Mouse (Mus musculus) heart, embryonic 11.5 days (tissue): ENCODE results near the gene Amh. TPM values are rescaled to one million over a fixed set of nuclear protein-coding genes. Genes with fewer than 3 reads are reported as not detected.

Source experiments
- ATAC-seq: fragments of 200-750 bp; cut with Nextera tagmentation; replicated peaks from 2 replicates; pipeline ENCODE4 v1.8.0; 2017; ENCODE audit warnings: moderate library complexity; ENCODE audit not compliant: insufficient number of reproducible peaks, low FRiP score, low TSS enrichment
- H3K27ac ChIP-seq: fragments of 300-500 bp; sonication (generic); 2 replicates; pipeline ENCODE4 v1.5.1; 2014; ENCODE audit warnings: mild to moderate bottlenecking, low read depth, low read length
- H3K27me3 ChIP-seq: fragments of 300-500 bp; sonication (generic); 2 replicates; pipeline ENCODE4 v1.6.1; 2014; ENCODE audit warnings: mild to moderate bottlenecking, low read length, mixed read lengths; ENCODE audit not compliant: control insufficient read depth, insufficient read depth
- H3K36me3 ChIP-seq: fragments of 300-500 bp; sonication (generic); 2 replicates; pipeline ENCODE4 v1.6.1; 2014; ENCODE audit warnings: mild to moderate bottlenecking, low read length, moderate library complexity, mixed read lengths; ENCODE audit not compliant: control insufficient read depth, insufficient read depth
- H3K4me1 ChIP-seq: fragments of 300-500 bp; sonication (generic); 2 replicates; pipeline ENCODE4 v1.6.1; 2014; ENCODE audit warnings: low read length; ENCODE audit not compliant: control insufficient read depth, insufficient read depth
- H3K4me2 ChIP-seq: fragments of 300-500 bp; sonication (generic); 2 replicates; pipeline ENCODE4 v1.6.1; 2014; ENCODE audit warnings: mild to moderate bottlenecking, moderate library complexity
- H3K4me3 ChIP-seq: fragments of 300-500 bp; sonication (generic); 2 replicates; pipeline ENCODE4 v1.5.1; 2014; ENCODE audit warnings: low read depth, low read length
- H3K9ac ChIP-seq: fragments of 300-500 bp; sonication (generic); 2 replicates; pipeline ENCODE4 v1.6.1; 2014; ENCODE audit warnings: mild to moderate bottlenecking, low read depth, low read length, moderate library complexity
- H3K9me3 ChIP-seq: fragments of 300-500 bp; sonication (generic); replicated peaks from 2 replicates; pipeline ENCODE4 v1.6.1; 2016; ENCODE audit warnings: low read length; ENCODE audit not compliant: control insufficient read depth
- WGBS: fragments of 180-500 bp; shearing (Covaris S2); extraction: QIAGEN DNeasy Blood & Tissue Kit; methylation state at CpG from one replicate; pipeline ENCODE4 v1.1.7; 2014; ENCODE audit not compliant: insufficient replicate concordance; 5-methylcytosine and 5-hydroxymethylcytosine counted together
- polyA plus RNA-seq: library from polyadenylated mRNA; unstranded; fragments of >200 nt; fragmentation: Nextera tagmentation; extraction: Ambion mirVana; gene quantifications from 2 replicates; pipeline ENCODE4 v1.2.1, GENCODE M21; 2014

The Amh gene
- polyA plus RNA-seq, 1 experiment from 2014 or later = 0.11 TPM

- H3K9ac ChIP-seq = no peak overlapping the region
- no peaks in the 10 kb centered on the region for H3K9me3 ChIP-seq
- no peak overlapping the region for H3K27ac ChIP-seq
- H3K4me1 ChIP-seq = peaks cover 49% of the 10 kb centered on the region
- H3K36me3 ChIP-seq = peaks cover 7% of the 10 kb centered on the region
- no peak overlapping the region for H3K4me3 ChIP-seq
- ATAC-seq = no peak
- 63% methylated on average over 7 of the region's 7 CpGs for WGBS
- peaks cover 42% of the 10 kb centered on the region for H3K27me3 ChIP-seq
- H3K4me2 ChIP-seq = no peak overlapping the region
These were observed 27.8 kb downstream of the Amh start for GRCm38 (mm10) chr10:80832818-80833217.

GRCm38 (mm10) chr10:80835617-80836016 lies 30.6 kb downstream of the Amh start:
- no peak overlapping the region for H3K4me2 ChIP-seq

GRCm38 (mm10) chr10:80836949-80837379 lies 31.9 kb downstream of the Amh start:
- no peak overlapping the region; the same call in 1 of the 2 replicates for H3K4me2 ChIP-seq
- H3K9me3 ChIP-seq = no peaks in the 10 kb centered on the region
- 36% methylated on average over 7 of the region's 7 CpGs for WGBS
- ATAC-seq = no peak
- H3K27me3 ChIP-seq = peaks cover 57% of the 10 kb centered on the region
- H3K4me3 ChIP-seq = no peak overlapping the region
- peaks cover 31% of the 10 kb centered on the region for H3K4me1 ChIP-seq
- H3K36me3 ChIP-seq = no peaks in the 10 kb centered on the region
- peak overlapping the region; percentile 2; the same call in 1 of the 2 replicates for H3K27ac ChIP-seq
- no peak overlapping the region for H3K9ac ChIP-seq

More at GRCm38 (mm10) chr10:80835617-80836016, 30.6 kb downstream of the Amh start:
- H3K36me3 ChIP-seq = no peaks in the 10 kb centered on the region
- H3K4me1 ChIP-seq = peaks cover 40% of the 10 kb centered on the region
- WGBS = 50% methylated on average over 30 of the region's 30 CpGs
- H3K9ac ChIP-seq = 0 out of 2 replicates have a peak overlapping the region, but pooled peaks have one; percentile 17
- H3K4me3 ChIP-seq = peak overlapping the region; percentile 21; the same call in 1 of the 2 replicates
- peaks cover 49% of the 10 kb centered on the region for H3K27me3 ChIP-seq
- ATAC-seq = no peak
- H3K27ac ChIP-seq = no peak overlapping the region
- no peaks in the 10 kb centered on the region for H3K9me3 ChIP-seq

- Histone ChIP-seq H3K4me1 (peaks cover 31% of the 10 kb centered on the region), H3K9ac (0 out of 2 replicates have a peak overlapping the region, but pooled peaks have one; percentile 56), H3K27me3 (peaks cover 66% of the 10 kb centered on the region), H3K36me3 (no peaks in the 10 kb centered on the region), H3K4me2 (no peak overlapping the region; the same call in 1 of the 2 replicates), H3K27ac (peak overlapping the region; percentile 57; the same call in 1 of the 2 replicates), H3K4me3 (no peak overlapping the region), H3K9me3 (no peaks in the 10 kb centered on the region)
- ATAC-seq = no peak
- 32% methylated on average over 2 of the region's 2 CpGs for WGBS
These were observed 32.8 kb downstream of the Amh start for GRCm38 (mm10) chr10:80837827-80838226.

- ATAC-seq = no peak
These were observed 33.4 kb downstream of the Amh start for GRCm38 (mm10) chr10:80838346-80838912.

GRCm38 (mm10) chr10:80839848-80840247 lies 34.8 kb downstream of the Amh start:
- Histone ChIP-seq H3K4me3 (no peak overlapping the region), H3K27me3 (peaks cover 69% of the 10 kb centered on the region), H3K36me3 (no peaks in the 10 kb centered on the region), H3K4me2 (no peak overlapping the region), H3K9me3 (no peaks in the 10 kb centered on the region), H3K27ac (no peak overlapping the region), H3K9ac (no peak overlapping the region), H3K4me1 (peaks cover 38% of the 10 kb centered on the region)
- WGBS = 53% methylated on average over 6 of the region's 6 CpGs
- ATAC-seq = no peak

More at GRCm38 (mm10) chr10:80838346-80838912, 33.4 kb downstream of the Amh start:
- H3K9me3 ChIP-seq = no peaks in the 10 kb centered on the region
- H3K36me3 ChIP-seq = no peaks in the 10 kb centered on the region
- H3K4me2 ChIP-seq = no peak overlapping the region
- H3K4me1 ChIP-seq = peaks cover 31% of the 10 kb centered on the region
- no peak overlapping the region for H3K4me3 ChIP-seq
- 0 out of 2 replicates have a peak overlapping the region, but pooled peaks have one; percentile 56 for H3K9ac ChIP-seq
- peaks cover 69% of the 10 kb centered on the region for H3K27me3 ChIP-seq
- WGBS = 53% methylated on average over 2 of the region's 2 CpGs
- H3K27ac ChIP-seq = peak overlapping the region; percentile 57; the same call in 1 of the 2 replicates

GRCm38 (mm10) chr10:80841685-80842084 lies 36.6 kb downstream of the Amh start:
- H3K27me3 ChIP-seq = peaks cover 67% of the 10 kb centered on the region

GRCm38 (mm10) chr10:80842334-80842733 lies 37.3 kb downstream of the Amh start:
- 79% methylated on average over 15 of the region's 15 CpGs for WGBS
- H3K27me3 ChIP-seq = peaks cover 62% of the 10 kb centered on the region
- no peak for ATAC-seq

More at GRCm38 (mm10) chr10:80841685-80842084, 36.6 kb downstream of the Amh start:
- Histone ChIP-seq H3K36me3 (no peaks in the 10 kb centered on the region), H3K4me1 (peaks cover 26% of the 10 kb centered on the region), H3K27ac (no peak overlapping the region), H3K9me3 (no peaks in the 10 kb centered on the region), H3K9ac (no peak overlapping the region), H3K4me2 (no peak overlapping the region), H3K4me3 (no peak overlapping the region)
- no peak for ATAC-seq
- 80% methylated on average over 2 of the region's 2 CpGs for WGBS

More at GRCm38 (mm10) chr10:80842334-80842733, 37.3 kb downstream of the Amh start:
- Histone ChIP-seq H3K4me1 (peaks cover 19% of the 10 kb centered on the region), H3K36me3 (no peaks in the 10 kb centered on the region), H3K4me2 (no peak overlapping the region), H3K4me3 (no peak overlapping the region), H3K9me3 (no peaks in the 10 kb centered on the region), H3K27ac (no peak overlapping the region), H3K9ac (no peak overlapping the region)
